Mouse (Mus musculus): ENCODE data around the gene Prrc2b.

DNA sequence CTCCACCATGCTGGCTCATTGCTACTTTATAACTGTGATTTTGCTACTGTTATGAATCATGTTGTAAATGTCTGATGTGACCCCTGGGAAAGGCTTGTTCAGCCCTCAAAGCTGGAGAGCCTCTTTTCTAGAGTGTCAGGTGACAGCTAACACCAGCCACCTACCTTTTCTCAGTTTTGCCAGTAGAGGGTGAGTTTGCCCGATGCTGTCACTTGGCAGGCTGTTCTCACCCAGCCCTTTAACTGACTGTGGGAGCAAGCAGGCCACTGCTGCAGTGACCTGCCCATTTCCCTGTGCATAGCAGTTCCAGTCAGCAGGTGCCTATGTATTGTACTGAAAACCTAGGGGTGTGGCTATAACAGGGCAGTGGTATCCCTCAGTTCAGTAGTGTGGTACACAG is 39.7 kb downstream of the Prrc2b start:
- TF ChIP-seq TAL1 (IDR thresholded peaks at IDR 0.05; ENCODE audit: low read length) = no peak
- TF ChIP-seq GATA1 (IDR thresholded peaks at IDR 0.05; ENCODE audit: low read length) = no peak
